Mouse (Mus musculus) liver, embryonic 12.5 days (tissue): ENCODE measurements around the gene Olfr536. TPM values are rescaled to one million over a fixed set of nuclear protein-coding genes. Genes with fewer than 3 reads are reported as not detected.
"Not testable (repeated sequence)": the region's sequence is repeated elsewhere in the genome, so short reads cannot be mapped to it uniquely, and the experiment has no call there.

Experiments used
- ATAC-seq: fragments of 200-750 bp; cut with Nextera tagmentation; 2 replicates; pipeline ENCODE4 v1.8.0; 2017; ENCODE audit warnings: moderate number of reproducible peaks, mild to moderate bottlenecking, moderate library complexity
- H3K27ac ChIP-seq: fragments of 300-500 bp; sonication (generic); 2 replicates; pipeline ENCODE4 v1.5.1; 2016; ENCODE audit warnings: mild to moderate bottlenecking
- H3K27me3 ChIP-seq: fragments of 300-500 bp; sonication (generic); replicated peaks from 2 replicates; pipeline ENCODE4 v1.6.1; 2016; ENCODE audit warnings: mild to moderate bottlenecking, moderate library complexity
- H3K36me3 ChIP-seq: fragments of 300-500 bp; sonication (generic); 2 replicates; pipeline ENCODE4 v1.6.1; 2016; ENCODE audit warnings: mild to moderate bottlenecking, moderate library complexity
- H3K4me1 ChIP-seq: fragments of 300-500 bp; sonication (generic); 2 replicates; pipeline ENCODE4 v1.6.1; 2016
- H3K4me2 ChIP-seq: fragments of 300-500 bp; sonication (generic); 2 replicates; pipeline ENCODE4 v1.6.1; 2016; ENCODE audit warnings: mild to moderate bottlenecking, moderate library complexity
- H3K4me3 ChIP-seq: fragments of 300-500 bp; sonication (generic); 2 replicates; pipeline ENCODE4 v1.5.1; 2016; ENCODE audit warnings: mild to moderate bottlenecking, moderate library complexity
- H3K9ac ChIP-seq: fragments of 300-500 bp; sonication (generic); 2 replicates; pipeline ENCODE4 v1.6.1; 2016; ENCODE audit warnings: mild to moderate bottlenecking, moderate library complexity
- H3K9me3 ChIP-seq: fragments of 300-500 bp; sonication (generic); replicated peaks from 2 replicates; pipeline ENCODE4 v1.6.1; 2016; ENCODE audit warnings: mild to moderate bottlenecking, moderate library complexity
- WGBS: fragments of 180-500 bp; shearing (Covaris S2); methylation state at CpG from one replicate; pipeline ENCODE4 v1.1.7; 2016; ENCODE audit not compliant: insufficient replicate concordance; 5-methylcytosine and 5-hydroxymethylcytosine counted together
- polyA plus RNA-seq: library from polyadenylated mRNA; unstranded; fragments of >200 nt; fragmentation: Nextera tagmentation; extraction: Ambion mirVana; gene quantifications from 2 replicates; pipeline ENCODE4 v1.2.1, GENCODE M21; 2016

Olfr536 gene
- not detected in 2 replicates for polyA plus RNA-seq

GRCm38 (mm10) chr7:140507346-140508021 lies at the start of gene Olfr536:
Gene Olfr536, minus strand, starts transcription at chr7:140507396.
- not testable (repeated sequence) for H3K4me1 ChIP-seq, H3K4me3 ChIP-seq, H3K9me3 ChIP-seq, H3K9ac ChIP-seq, H3K4me2 ChIP-seq, ATAC-seq, H3K27ac ChIP-seq, H3K36me3 ChIP-seq, H3K27me3 ChIP-seq
- WGBS: 32% methylated on average over 2 of the region's 2 CpGs

- H3K4me2 ChIP-seq: no peak overlapping the region
- ATAC-seq: no peak
- H3K9me3 ChIP-seq: no peaks in the 10 kb centered on the region
- no peak overlapping the region for H3K9ac ChIP-seq
- no peaks in the 10 kb centered on the region for H3K4me1 ChIP-seq
- no peak overlapping the region for H3K27ac ChIP-seq
- H3K4me3 ChIP-seq: no peak overlapping the region
- WGBS: 36% methylated on average over 2 of the region's 2 CpGs
- no peaks in the 10 kb centered on the region for H3K27me3 ChIP-seq
- no peaks in the 10 kb centered on the region for H3K36me3 ChIP-seq
Observed at GRCm38 (mm10) chr7:140539746-140540145, 32.5 kb upstream of the Olfr536 start.

DNA sequence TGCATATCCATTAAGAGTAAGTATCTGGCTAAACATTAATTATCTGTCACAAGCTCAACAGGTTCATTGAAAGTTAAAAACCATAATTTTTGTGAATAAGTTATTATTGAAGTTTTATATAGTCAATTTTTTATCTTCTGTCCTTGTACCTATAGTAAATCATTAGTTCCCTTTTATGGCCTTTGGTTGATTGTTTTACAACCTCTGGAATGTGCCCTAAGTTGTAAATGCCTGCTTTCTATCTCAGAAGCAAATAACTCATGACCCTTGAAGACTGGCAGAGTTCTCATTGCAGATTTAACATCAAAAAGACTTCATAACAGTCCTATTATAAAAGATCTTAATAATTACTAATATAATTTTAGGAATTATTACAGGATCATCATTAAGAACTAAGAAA lies 12.5 kb downstream of the Olfr536 start:
- H3K4me1 ChIP-seq: no peaks in the 10 kb centered on the region
- ATAC-seq: no peak

GRCm38 (mm10) chr7:140494231-140494630 lies 13.0 kb downstream of the Olfr536 start:
- H3K9ac ChIP-seq: no peak overlapping the region
- no peak for ATAC-seq
- H3K4me3 ChIP-seq: no peak overlapping the region
- no peak overlapping the region for H3K27ac ChIP-seq
- H3K4me2 ChIP-seq: no peak overlapping the region
- H3K4me1 ChIP-seq: no peaks in the 10 kb centered on the region
- H3K9me3 ChIP-seq: no peaks in the 10 kb centered on the region
- no peaks in the 10 kb centered on the region for H3K27me3 ChIP-seq
- WGBS: 34% methylated on average over 2 of the region's 2 CpGs
- H3K36me3 ChIP-seq: no peaks in the 10 kb centered on the region

More for the DNA sequence above, 12.5 kb downstream of the Olfr536 start:
- Histone ChIP-seq H3K27me3 (no peaks in the 10 kb centered on the region), H3K9ac (no peak overlapping the region), H3K4me3 (no peak overlapping the region), H3K9me3 (no peaks in the 10 kb centered on the region), H3K4me2 (no peak overlapping the region), H3K36me3 (no peaks in the 10 kb centered on the region), H3K27ac (no peak overlapping the region)

GRCm38 (mm10) chr7:140488981-140489380 lies 18.2 kb downstream of the Olfr536 start:
- Histone ChIP-seq H3K4me3 (no peak overlapping the region), H3K36me3 (no peaks in the 10 kb centered on the region), H3K4me1 (no peaks in the 10 kb centered on the region), H3K9me3 (no peaks in the 10 kb centered on the region), H3K4me2 (no peak overlapping the region), H3K9ac (no peak overlapping the region), H3K27ac (no peak overlapping the region), H3K27me3 (no peaks in the 10 kb centered on the region)
- ATAC-seq: no peak
- 63% methylated on average over 1 of the region's 1 CpGs for WGBS

- no peaks in the 10 kb centered on the region for H3K9me3 ChIP-seq
- no peak within 1 kb of the TSS for H3K27ac ChIP-seq
- no peaks in the 10 kb centered on the region for H3K36me3 ChIP-seq
- no peak for ATAC-seq
- H3K4me1 ChIP-seq: no peaks in the 10 kb centered on the region
- H3K4me3 ChIP-seq: no peak within 1 kb of the TSS
- no peaks in the 10 kb centered on the region for H3K27me3 ChIP-seq
- H3K4me2 ChIP-seq: no peak within 1 kb of the TSS
- WGBS: 61% methylated on average over 1 of the region's 1 CpGs
- H3K9ac ChIP-seq: no peak within 1 kb of the TSS
Observed at GRCm38 (mm10) chr7:140483916-140484315, 23.3 kb downstream of the Olfr536 start, which contains the start of gene Olfr535. Gene Olfr535, plus strand, starts transcription at chr7:140484216.

DNA sequence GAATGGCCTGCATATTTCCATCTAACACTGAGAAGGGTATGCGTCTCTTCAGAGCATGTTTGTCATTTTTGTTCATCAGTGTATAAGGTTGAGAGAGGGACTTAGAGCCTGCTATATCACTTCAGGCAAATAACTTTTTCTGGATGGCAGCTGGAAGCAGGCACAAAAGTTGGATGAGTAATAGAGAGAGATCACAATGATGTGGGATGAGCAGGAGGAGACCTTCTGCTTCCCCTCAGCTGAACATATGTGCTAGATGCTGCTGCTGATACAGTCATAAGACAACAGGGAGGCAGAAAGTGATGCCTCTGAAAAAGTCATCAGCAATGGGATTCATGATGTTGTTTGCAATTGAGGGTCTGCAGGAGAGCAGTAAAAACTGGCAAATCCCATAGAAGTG lies 28.5 kb downstream of the Olfr536 start:
- H3K4me2 ChIP-seq: no peak overlapping the region
- no peaks in the 10 kb centered on the region for H3K36me3 ChIP-seq
- H3K4me3 ChIP-seq: no peak overlapping the region
- 0 out of 2 replicates have a peak, but pooled peaks cover 5% of the 10 kb centered on the region for H3K9me3 ChIP-seq
- H3K9ac ChIP-seq: no peak overlapping the region
- WGBS: 69% methylated on average over 1 of the region's 1 CpGs
- no peaks in the 10 kb centered on the region for H3K4me1 ChIP-seq
- no peak for ATAC-seq
- H3K27ac ChIP-seq: no peak overlapping the region
- no peaks in the 10 kb centered on the region for H3K27me3 ChIP-seq

- WGBS: 37% methylated on average over 1 of the region's 1 CpGs
- Histone ChIP-seq H3K9ac (no peak overlapping the region), H3K4me1 (no peaks in the 10 kb centered on the region), H3K4me2 (no peak overlapping the region), H3K9me3 (0 out of 2 replicates have a peak, but pooled peaks cover 5% of the 10 kb centered on the region), H3K27ac (no peak overlapping the region), H3K36me3 (no peaks in the 10 kb centered on the region), H3K27me3 (no peaks in the 10 kb centered on the region), H3K4me3 (no peak overlapping the region)
- ATAC-seq: no peak
Observed at GRCm38 (mm10) chr7:140477886-140478285, 29.3 kb downstream of the Olfr536 start.

GRCm38 (mm10) chr7:140463070-140463469 lies 44.1 kb downstream of the Olfr536 start, which contains the start of gene Olfr533:
Gene Olfr533, plus strand, starts transcription at chr7:140463370.
- H3K4me3 ChIP-seq, H3K36me3 ChIP-seq, H3K9me3 ChIP-seq, H3K9ac ChIP-seq, H3K4me2 ChIP-seq, H3K27ac ChIP-seq, H3K4me1 ChIP-seq, ATAC-seq, H3K27me3 ChIP-seq: not testable (repeated sequence)
- no CpG with 5 or more reads among the region's 1 CpGs for WGBS

Other genes with a start within 250 kb of the Olfr536 start
- not detected in 2 replicates for gene Olfr525, start 186.5 kb downstream of the Olfr536 start, polyA plus RNA-seq
- gene Olfr527, start 173.4 kb downstream of the Olfr536 start, polyA plus RNA-seq: not detected in 2 replicates
- gene Olfr60, start 145.7 kb downstream of the Olfr536 start, polyA plus RNA-seq: not detected in 2 replicates
- gene Olfr530, start 131.1 kb downstream of the Olfr536 start, polyA plus RNA-seq: not detected in 2 replicates
- not detected in 2 replicates for gene Olfr531, start 104.5 kb downstream of the Olfr536 start, polyA plus RNA-seq
- gene Olfr532, start 85.8 kb downstream of the Olfr536 start, polyA plus RNA-seq: not detected in 2 replicates
- gene Olfr533, start 44.0 kb downstream of the Olfr536 start, polyA plus RNA-seq: not detected in 2 replicates
- gene Olfr535, start 23.2 kb downstream of the Olfr536 start, polyA plus RNA-seq: not detected in 2 replicates
- not detected in 2 replicates for gene Olfr538, start 60.5 kb upstream of the Olfr536 start, polyA plus RNA-seq
- not detected in 2 replicates for gene Olfr46, start 93.9 kb upstream of the Olfr536 start, polyA plus RNA-seq
- not detected in 2 replicates for gene Olfr61, start 121.6 kb upstream of the Olfr536 start, polyA plus RNA-seq
- gene Olfr53, start 139.1 kb upstream of the Olfr536 start, polyA plus RNA-seq: not detected in 2 replicates
- gene Olfr539, start 152.5 kb upstream of the Olfr536 start, polyA plus RNA-seq: not detected in 2 replicates
- gene Olfr45, start 174.6 kb upstream of the Olfr536 start, polyA plus RNA-seq: not detected in 2 replicates
- gene Olfr541, start 189.9 kb upstream of the Olfr536 start, polyA plus RNA-seq: not detected in 2 replicates